Mouse (Mus musculus): Measurements from ENCODE around the gene Arhgef15. TPM values are rescaled to one million over a fixed set of nuclear protein-coding genes. Genes with fewer than 3 reads are reported as not detected.
A peak's percentile ranks its signal among the peaks of the same experiment; 100 is the strongest.

The Arhgef15 gene
- total RNA-seq, 2 experiments from 2014 or later = 5.8 to 6.9 TPM

DNA sequence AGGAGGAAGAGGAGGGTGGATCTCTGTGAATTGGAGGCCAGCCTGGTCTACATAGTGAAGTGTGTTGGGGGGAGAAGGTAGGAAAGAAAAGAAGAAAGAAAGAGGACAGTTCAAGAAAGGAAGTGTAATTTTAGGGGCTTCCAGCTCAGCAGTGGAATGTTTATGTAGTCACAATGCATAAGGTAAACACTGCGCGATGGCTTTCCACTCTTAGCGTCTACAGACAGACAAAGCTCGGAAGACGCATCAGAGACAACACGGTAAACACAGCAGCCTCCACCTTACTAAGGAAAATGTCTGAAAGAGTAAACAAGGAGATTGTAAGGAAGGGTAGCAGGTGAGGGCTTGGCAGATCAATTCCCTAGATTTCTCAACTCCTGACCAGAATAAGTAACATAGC, 27.3 kb downstream of the Arhgef15 start:
- DNase-seq (ENCODE audit: extremely low spot score in 1 of 2, low spot score in 1 of 2) = no peak

DNA sequence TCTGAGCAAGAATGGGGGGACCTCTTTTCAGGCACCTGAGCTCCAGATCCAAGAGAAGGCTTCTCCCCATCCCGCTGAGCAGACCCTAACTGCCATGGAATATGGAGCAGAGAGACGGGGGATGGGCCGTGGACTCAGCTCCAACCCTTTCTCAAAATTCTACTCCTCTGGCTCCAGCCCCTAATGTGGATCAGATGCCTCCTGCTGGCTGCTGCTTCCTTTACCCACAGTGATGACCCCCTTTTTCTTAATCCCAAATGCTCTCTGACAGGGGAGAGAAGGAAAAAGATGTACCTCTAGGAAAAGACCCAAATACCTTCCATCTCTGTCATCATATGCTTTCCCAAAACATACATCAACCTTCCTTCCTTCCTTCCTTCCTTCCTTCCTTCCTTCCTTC, 30.3 kb downstream of the Arhgef15 start, which contains the start of gene Odf4:
Odf4 (minus strand) TSS at position 101 of the 400 bp plus-strand sequence.
- DNase-seq (ENCODE audit: extremely low spot score in 1 of 2, low spot score in 1 of 2) = no peak

DNA sequence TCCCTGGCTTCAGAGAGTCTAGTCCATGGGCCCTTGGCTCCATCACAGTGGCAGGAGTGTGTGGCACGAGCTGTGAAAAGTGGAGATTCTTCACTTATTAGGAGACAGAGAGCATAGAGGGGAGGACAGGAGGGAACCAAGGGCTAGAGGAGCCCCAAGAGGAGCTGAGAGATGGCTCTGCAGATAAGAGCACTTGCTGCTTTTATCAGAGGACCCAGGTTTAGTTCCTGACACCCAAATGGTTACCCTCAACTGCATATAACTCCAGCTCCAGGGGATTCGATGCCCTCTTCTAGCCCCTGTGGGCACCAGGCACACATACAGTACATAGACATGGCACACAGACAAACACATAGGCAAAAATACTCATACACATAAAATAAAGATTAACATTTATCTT, 32.5 kb downstream of the Arhgef15 start:
- DNase-seq (ENCODE audit: extremely low spot score in 1 of 2, low spot score in 1 of 2) = no peak

DNA sequence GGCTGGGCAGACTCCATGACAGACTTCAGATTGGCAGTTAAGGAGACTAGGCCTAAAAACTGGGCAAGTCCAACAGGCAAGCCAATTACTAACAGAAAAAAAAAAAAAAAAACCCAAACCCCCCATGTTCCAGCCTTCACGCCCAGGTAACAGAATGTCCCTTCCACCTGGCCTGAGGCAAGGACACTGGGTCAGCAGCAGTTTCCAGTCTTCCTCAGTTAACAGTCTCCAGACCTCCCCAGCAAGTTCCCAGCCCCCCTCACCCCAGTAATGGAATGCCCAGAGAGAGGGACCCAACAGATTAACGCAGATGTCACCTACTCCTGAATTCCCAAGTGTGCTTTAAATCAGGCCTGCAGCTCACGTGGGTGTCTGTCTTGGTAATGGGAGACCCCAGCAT, 34.1 kb downstream of the Arhgef15 start:
- DNase-seq (ENCODE audit: extremely low spot score in 1 of 2, low spot score in 1 of 2) = no peak

DNA sequence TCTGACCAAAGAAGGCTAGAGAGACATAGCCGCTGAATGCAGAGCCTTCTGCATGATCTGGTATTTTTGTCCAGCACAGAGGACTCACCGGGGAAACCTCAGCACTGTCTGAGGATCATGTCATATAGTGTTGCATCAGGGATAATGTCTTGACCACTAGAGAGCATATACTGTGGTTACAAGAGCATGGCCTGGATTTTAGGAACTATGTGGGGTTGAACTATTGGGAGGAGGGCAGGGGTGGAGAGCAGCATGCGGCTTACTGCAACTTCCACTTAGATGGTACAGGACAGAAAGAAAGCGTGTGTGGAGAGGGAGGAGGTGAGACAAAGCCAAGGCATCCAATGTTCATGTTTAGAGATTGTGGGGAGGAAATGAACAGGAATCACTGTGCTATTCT, 42.7 kb downstream of the Arhgef15 start:
- DNase-seq (ENCODE audit: extremely low spot score in 1 of 2, low spot score in 1 of 2) = no peak

DNA sequence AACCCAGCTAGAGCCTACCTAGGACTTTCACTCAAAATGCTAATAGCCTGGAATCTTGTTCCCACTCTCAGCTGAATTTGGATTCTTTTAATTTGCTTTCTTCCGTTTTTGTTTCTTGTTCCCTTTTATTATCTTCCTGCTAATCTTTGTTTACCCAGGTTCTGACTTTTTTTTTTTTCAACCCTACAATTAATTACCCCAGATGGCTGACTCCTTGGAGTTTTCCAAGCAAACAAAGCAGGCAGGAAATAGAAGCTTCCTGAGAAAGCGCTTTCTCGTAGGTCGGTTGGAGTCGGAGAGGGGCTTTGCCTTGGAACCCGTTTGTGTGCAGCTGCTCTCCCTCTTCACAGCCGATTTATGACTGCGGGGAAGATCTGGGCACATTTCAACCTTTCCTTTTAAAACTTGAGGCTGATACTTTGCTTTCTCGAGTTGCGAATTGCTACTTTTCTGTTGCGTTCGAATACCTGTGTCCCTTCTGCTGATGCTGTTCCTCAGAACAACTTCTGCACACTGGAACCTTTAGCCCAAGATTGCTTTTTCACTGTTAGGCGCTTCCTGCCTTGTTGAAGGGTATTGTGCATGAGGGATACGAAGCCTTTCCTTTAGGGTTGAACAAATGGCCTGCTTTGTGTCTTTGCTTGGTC, 45.6 kb downstream of the Arhgef15 start:
- DNase-seq (ENCODE audit: extremely low spot score in 1 of 2, low spot score in 1 of 2) = no peak

DNA sequence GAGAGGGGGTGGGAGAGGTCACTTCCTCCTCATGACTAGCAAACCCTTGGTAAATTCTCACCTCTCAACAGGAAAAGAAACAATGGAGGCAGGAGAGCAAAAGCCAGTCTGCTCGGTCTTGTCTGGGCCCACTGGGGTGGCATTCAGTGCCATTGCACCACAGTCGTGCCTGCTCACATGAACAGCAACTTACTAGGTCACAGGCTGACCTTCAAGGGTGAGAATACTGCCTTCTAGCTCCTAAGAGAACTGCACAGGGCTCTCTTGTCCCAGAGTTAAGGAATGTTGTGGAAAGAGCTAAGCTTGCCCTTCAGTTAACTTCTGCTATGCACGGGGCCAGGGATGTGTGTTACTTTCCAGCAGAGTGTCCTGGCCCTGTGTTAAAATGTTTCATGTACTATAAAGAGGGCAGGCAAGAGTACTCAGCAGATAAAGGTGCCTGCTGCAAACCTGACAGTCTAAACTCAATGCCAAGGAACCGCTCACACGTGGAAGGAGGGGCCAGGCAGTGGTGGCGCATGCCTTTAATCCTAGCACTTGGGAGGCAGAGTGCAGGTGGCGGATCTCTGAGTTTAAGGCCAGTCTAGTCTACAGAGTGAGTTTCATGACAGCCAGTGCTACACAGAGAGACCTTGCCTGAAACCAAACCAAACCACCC, 48.3 kb downstream of the Arhgef15 start:
- DNase-seq (ENCODE audit: extremely low spot score in 1 of 2, low spot score in 1 of 2) = no peak

DNA sequence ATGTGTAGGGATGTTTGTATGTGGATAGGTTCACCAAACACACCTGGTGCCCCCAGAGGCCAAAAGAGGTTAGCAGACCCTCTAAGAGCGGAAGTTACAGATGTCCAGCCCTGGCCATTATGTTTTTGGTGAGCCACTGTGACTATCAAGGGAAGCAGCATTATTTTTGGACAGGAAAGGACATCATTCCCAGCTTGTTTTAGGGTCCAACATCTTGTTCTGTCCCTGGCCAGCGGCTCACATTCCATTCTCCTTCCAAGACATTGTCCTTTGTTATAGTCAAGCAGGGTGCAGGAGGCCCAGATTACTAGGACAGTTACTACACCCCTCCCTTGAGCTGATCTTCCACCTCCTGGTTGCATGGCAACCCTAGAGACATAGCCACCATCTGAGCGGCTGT, 50.0 kb downstream of the Arhgef15 start:
- DNase-seq (ENCODE audit: extremely low spot score in 1 of 2, low spot score in 1 of 2) = no peak

DNA sequence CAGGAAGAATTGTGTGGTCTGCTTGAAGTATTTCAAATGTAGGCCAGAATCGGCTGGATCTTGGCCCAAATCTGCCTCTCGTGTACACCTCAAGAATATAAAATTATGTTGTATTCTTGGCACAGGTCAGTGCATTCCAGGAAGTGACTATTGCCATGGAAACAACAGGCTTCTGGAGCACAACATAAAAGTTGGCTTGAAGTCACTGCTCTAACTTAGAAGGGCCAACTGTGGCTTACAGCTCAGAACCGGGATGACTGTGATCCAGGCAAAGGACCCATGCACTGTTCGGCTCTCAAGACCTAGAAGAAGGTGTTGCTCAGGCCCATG, 50.9 kb downstream of the Arhgef15 start:
- DNase-seq (ENCODE audit: extremely low spot score in 1 of 2, low spot score in 1 of 2) = no peak

DNA sequence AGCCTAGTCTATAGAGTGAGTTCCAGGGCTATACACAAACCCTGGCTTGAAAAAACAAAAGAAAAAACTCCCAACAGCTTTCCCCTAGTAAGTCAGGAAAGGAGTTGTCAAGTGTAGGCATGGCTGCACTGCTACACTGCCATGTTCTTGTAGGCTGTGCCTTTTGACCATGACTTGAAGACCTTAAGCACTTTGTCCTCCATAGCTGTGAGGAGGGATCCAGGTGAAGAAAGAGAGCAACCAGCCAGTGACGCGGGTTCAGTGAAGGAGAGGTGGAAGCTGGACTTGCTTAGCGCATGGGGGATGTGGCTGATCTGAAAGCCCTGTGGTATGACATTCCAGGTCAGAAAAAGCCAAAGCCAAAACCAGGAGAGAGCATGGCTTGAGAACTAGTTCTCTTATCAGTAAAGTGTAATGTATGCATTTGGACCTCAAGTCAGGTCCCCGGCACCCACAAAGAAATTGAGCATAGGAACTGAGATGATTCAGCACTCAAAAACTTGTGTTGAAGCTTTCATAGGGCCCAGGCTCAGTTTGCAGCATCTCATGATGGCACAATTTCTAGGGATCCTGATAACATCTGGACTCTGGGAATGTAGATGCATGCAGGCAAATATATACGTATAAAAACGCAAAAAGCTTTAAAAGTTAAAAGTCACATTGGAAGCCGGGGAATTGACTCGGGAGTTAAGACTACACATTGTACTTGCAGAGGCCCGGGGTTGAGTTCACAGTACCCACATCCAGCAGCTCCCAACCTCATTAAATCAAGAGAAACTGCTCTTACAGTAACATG, 51.4 kb downstream of the Arhgef15 start:
- no peak for DNase-seq (ENCODE audit: extremely low spot score in 1 of 2, low spot score in 1 of 2)

DNA sequence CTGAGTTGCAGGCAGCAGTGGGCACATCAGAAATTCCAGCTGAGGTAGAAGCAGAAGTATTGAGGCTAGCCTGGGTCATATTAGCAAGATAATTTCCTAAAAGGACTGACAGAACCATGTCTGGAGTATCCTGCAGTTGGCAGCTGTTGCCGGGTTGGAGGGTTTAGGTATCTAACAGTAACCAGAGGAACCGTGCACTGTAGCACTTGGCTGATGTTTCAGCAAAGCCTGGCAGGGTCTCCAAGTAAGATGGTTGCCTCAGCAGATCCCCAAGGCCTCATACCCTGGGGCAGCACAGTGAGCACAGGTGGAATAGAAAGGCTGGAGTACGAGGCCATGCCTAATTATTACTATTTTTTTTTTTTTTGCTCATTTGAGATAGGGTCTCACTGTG, 52.1 kb downstream of the Arhgef15 start:
- no peak for DNase-seq (ENCODE audit: extremely low spot score in 1 of 2, low spot score in 1 of 2)

DNA sequence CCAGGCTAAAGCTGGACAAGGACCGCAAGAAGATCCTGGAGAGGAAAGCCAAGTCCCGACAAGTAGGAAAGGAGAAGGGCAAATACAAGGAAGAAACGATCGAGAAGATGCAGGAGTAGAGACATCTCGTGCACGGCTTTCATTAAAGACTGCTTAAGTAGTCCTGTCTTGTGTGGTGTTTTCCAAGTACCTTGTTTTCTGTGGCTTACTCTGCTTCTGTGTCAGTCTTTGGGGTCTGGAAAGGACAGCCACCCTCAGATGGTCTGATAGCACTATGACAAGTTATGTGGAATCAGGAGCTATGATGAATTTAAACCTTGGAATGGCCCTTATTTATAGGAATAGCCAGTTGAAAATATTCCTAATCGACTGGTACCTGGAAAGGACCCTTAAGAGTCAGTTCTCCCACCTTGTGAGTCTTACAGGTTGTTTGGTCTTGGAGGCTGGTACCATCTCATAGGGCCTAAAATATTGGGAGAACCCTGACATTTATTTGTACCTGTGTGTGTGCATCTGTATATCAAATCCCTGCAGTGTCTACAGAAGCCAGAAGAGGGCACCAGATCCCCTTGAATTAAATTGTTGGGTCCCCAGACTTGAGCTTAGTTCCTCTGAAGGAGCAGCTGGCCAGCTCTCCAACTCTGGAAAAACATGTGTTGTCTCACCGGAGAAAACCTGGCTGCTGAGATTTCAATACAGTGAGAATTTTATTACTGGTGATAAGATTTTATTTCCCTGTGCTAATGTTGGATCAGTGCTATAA, 52.7 kb downstream of the Arhgef15 start:
- peak; percentile 52 to 81 for DNase-seq (ENCODE audit: extremely low spot score in 1 of 2, low spot score in 1 of 2)

DNA sequence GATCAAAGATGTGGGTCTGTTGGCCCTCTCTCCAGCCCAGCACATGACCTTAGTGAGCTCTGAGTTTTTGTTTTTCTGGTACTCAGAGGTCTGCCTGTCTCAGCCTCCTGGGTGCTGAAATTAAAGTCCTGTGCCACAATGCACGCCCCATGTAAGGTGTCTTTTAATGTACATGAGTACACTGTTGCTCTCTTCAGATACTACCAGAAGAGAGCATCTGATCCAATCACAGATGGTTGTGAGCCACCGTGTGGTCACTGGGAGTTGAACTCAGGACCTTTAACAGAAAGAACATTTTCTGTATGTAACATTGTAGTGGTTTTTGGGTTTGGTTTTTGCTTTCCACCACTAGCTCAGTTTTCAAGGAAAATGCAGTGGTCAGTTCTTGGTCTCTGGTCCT, 53.5 kb downstream of the Arhgef15 start:
- DNase-seq (ENCODE audit: extremely low spot score in 1 of 2, low spot score in 1 of 2) = no peak

DNA sequence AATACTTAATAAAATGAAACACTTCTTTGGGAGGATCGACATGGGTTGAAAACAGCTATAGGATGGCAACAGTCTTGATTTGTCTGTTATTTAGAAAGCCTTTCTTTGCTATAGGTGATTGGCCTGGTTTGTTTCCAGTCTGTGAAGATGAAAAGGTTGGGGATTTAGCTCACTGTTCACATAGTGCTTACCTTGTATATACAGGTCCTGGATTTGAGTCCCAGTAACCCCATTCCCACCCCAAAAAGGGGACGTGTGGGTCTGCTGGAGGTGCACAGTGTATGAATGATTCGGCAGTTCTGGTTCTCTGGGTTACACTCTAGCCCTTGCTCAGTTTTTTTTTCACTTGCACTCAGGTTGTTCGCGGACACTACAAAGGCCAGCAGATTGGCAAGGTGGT, 54.5 kb downstream of the Arhgef15 start:
- no peak for DNase-seq (ENCODE audit: extremely low spot score in 1 of 2, low spot score in 1 of 2)

DNA sequence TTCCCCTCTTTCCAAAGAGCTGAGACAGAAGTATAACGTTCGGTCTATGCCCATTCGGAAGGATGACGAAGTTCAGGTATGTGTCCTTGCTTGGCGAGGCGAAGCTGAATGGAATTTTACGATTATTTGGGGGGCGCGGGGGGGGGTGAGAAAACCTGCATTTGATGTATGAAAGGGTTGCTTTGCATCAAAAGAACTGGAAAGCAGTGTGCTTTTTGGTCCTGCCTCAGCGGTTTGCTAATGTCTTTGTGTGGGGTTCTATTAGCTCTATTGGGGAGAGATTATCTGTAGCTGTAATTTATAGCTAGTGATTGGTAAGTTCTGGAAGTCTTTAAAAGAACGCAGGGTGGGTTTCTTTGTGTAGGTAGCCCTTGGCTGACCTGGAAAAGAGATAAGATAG, 54.9 kb downstream of the Arhgef15 start:
- no peak for DNase-seq (ENCODE audit: extremely low spot score in 1 of 2, low spot score in 1 of 2)

DNA sequence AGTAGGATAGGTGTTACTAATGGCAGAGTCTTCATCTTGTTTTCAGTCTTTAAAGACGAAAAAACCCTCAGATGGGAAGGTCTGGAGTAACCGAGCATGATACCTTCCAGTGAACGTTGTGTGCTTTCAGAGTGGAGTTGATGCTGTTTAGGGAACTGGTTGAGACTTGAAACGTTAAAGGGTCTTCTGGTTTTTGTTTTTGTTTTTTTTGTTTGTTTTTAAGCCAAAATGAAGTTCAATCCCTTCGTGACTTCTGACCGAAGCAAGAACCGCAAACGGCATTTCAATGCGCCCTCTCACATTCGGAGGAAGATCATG, 55.3 kb downstream of the Arhgef15 start:
- DNase-seq (ENCODE audit: extremely low spot score in 1 of 2, low spot score in 1 of 2) = no peak

DNA sequence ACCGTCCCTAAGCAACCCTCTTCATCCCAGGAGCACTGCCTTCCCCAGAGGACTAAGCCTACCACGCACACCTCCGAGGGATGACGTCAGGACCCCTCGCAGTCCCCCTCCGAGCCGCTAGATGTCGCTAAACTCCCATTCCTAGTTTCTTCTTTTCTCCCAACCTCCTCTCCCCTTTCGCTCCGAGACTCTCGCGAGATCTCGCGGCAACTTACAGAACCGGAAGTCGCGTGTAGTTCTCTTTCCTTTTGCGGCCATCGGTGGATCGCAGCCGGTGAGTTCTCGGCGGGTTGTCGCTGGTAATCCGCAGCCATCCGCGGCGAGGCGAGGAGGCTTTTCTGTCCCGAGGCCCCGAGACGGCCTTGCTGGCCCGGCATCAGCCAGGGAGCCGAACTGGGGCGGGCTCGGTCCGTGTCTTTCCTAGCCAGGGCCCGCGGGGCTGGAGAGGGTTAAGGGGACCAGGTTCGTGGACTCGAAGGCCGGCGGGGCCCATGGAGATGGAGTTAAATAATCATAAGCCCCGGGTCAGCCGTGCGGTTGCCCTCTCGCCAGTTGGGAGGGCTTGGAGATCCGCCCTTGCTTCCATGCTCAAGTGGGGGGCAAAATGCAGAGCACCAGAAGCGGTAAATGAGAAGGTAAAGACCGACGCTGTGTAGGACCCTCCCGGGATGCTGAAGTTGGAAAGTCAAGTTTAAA, 55.8 kb downstream of the Arhgef15 start, which contains the start of gene Rpl26:
Rpl26 (plus strand) TSS at position 233 of the 696 bp plus-strand sequence.
- peak; percentile 96 to 99 for DNase-seq (ENCODE audit: extremely low spot score in 1 of 2, low spot score in 1 of 2)

DNA sequence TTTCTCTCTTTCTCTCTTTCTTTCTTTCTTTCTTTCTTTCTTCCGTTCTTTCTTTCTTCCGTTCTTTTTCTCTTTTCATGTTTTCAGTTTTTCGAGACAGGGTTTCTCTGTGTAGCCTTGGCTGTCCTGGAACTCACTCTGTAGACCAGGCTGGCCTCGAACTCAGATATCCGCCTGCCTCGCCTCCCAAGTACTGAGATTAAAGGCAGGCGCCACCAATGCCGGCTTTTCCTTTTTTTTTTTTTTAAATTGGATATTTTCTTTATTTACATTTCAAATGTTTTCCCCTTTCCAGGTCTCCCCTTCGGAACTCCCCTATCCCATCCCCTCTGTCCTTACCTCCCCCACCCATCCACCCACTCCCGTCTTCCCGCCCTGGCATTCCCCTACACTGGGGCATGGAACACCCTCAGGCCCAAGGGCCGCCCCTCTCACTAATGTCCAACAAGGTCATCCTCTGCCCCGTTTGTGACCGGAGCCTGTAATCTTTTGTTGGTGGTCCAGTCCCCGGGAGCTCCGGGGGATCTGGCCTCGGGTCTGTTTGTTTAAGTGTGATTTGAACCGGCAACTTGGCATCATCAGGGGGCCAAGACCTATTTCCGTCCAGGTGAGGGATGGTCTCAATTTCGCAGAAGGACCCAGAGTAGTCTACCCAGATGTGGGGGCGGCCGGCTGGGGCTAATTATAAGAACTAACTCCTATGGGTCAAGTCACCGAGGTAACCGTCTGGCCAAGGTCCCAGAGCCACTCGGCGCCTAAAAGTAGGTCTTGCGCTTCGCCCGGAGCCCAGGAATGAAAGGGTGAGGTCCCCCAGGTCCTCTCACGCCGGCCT, 56.5 kb downstream of the Arhgef15 start:
- peak; percentile 5 to 17 for DNase-seq (ENCODE audit: extremely low spot score in 1 of 2, low spot score in 1 of 2)

DNA sequence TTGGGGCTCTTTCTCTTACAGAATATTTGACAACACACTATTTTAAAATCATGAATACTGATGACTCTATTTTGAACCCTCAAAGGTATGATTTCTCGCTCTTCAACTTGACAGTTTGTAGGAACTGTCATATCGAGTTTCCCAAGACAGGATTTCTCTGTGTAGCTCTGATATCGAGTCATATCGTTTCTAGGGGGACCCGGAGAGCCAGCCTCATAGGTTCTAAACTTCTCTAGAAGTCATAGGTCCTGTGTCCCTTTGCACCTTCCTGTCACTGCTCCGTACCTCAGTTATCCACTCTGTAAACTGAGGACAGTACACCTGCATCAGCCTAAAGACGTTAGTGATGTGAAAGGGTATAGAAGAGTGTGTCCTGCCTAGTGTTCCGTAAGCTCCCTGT, 57.5 kb downstream of the Arhgef15 start:
- no peak for DNase-seq (ENCODE audit: extremely low spot score in 1 of 2, low spot score in 1 of 2)

DNA sequence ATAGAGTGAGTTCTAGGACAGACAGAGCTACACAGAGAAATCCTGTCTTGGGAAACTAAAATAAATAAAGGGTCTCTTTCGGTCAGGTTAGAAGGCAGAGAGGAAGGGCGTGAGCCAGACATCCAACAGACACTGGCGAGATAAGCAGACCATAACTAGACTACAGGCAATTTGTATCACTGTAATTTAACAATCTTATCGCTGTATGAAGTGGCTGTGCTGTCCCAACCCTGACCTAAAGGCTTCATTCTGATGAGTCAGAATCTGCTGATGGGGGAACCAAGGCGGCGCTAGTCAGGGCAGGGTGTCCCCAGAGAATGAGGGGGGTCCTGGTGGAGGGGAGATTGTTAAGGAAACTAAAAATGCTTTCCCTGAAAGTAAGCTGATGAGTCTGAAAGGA, 58.5 kb downstream of the Arhgef15 start:
- DNase-seq (ENCODE audit: extremely low spot score in 1 of 2, low spot score in 1 of 2) = no peak
